Mouse (Mus musculus): Measurements from ENCODE around the gene Efcab6. TPM values are rescaled to one million over a fixed set of nuclear protein-coding genes. Genes with fewer than 3 reads are reported as not detected.

The Efcab6 gene
- total RNA-seq, 1 experiment, result 0.76 TPM

DNA sequence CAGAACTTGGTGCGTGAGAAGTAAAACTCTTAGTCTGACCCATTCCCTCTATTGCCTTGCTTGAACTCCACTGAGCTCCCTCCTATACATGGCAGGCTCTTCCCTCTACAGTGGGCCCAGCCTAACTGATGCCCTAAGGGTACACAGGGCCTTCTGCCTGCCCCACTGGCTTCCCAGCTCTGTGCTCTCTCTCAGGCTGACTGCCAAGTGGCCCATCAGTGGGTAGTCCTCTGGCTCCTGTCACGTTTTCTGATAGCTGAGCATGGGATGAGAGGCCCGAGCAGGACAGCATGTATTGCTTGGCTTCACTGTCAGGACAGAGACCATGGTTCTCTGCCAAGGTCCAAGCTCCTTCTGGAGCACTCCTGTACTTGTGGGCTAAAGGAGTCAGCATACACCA lies 106.8 kb downstream of the Efcab6 start:
- Histone ChIP-seq H3K4me3 (ENCODE audit: insufficient read depth in 1 of 2, low read depth in 1 of 2, low read length in 2 of 2, poor library complexity in 1 of 2, severe bottlenecking in 1 of 2) (no peak overlapping the region), H3K36me3 (ENCODE audit: control insufficient read depth, insufficient read depth, low read length, poor library complexity, severe bottlenecking) (no peaks in the 10 kb centered on the region), H3K9ac (ENCODE audit: insufficient read depth, low read depth, low read length, poor library complexity, severe bottlenecking) (no peak overlapping the region), H3K9me3 (ENCODE audit: control insufficient read depth, insufficient read depth, low read depth, low read length) (no peaks in the 10 kb centered on the region), H3K4me1 (ENCODE audit: control insufficient read depth in 2 of 2, insufficient read depth in 2 of 2, low read length in 2 of 2, poor library complexity in 1 of 2) (no peaks in the 10 kb centered on the region), H3K27ac (ENCODE audit: insufficient read depth, low read depth, low read length, poor library complexity, severe bottlenecking) (no peak overlapping the region)
- in situ Hi-C loops (cut with MboI; ENCODE audit: low sequenced_read_pairs in 2 of 2, unreplicated experiment in 2 of 2), result no loop called here
- TF ChIP-seq ZC3H11A (IDR thresholded peaks at IDR 0.05; ENCODE audit: borderline replicate concordance, low read depth, low read length) (no peak), MAFK (IDR thresholded peaks at IDR 0.05; ENCODE audit: insufficient read depth, low read depth, low read length) (no peak), CHD2 (IDR thresholded peaks at IDR 0.05; ENCODE audit: low read depth, low read length) (no peak), HCFC1 (IDR thresholded peaks at IDR 0.05; ENCODE audit: borderline replicate concordance, insufficient read depth, low read length) (no peak), ZNF384 (IDR thresholded peaks at IDR 0.05; ENCODE audit: low read depth, low read length) (no peak)
- DNase-seq (ENCODE audit: low read depth, low spot score), result no peak

DNA sequence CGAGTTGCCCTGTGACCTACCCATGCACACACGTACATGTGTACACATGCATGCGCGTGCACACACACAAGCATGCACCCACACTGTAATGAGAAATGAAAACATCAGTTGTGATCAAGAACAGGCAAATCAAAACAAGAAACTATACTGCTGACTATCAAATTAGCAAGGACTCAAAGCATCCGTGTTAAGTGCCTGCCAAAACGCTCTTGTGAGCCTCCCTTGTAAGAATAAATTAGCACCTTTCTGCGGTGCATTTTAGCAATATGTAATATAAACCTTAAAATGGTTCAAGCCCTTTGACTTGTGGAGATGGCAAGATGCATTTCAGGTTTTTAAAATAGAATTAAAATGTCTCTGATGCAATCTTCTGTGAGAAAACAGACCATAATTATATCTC lies 108.2 kb downstream of the Efcab6 start:
- Histone ChIP-seq H3K36me3 (ENCODE audit: control insufficient read depth, insufficient read depth, low read length, poor library complexity, severe bottlenecking) (no peaks in the 10 kb centered on the region), H3K4me1 (ENCODE audit: control insufficient read depth in 2 of 2, insufficient read depth in 2 of 2, low read length in 2 of 2, poor library complexity in 1 of 2) (no peaks in the 10 kb centered on the region), H3K4me3 (ENCODE audit: insufficient read depth in 1 of 2, low read depth in 1 of 2, low read length in 2 of 2, poor library complexity in 1 of 2, severe bottlenecking in 1 of 2) (no peak overlapping the region), H3K27ac (ENCODE audit: insufficient read depth, low read depth, low read length, poor library complexity, severe bottlenecking) (no peak overlapping the region), H3K9me3 (ENCODE audit: control insufficient read depth, insufficient read depth, low read depth, low read length) (no peaks in the 10 kb centered on the region), H3K9ac (ENCODE audit: insufficient read depth, low read depth, low read length, poor library complexity, severe bottlenecking) (no peak overlapping the region)
- TF ChIP-seq MAFK (IDR thresholded peaks at IDR 0.05; ENCODE audit: insufficient read depth, low read depth, low read length) (no peak), ZNF384 (IDR thresholded peaks at IDR 0.05; ENCODE audit: low read depth, low read length) (no peak), HCFC1 (IDR thresholded peaks at IDR 0.05; ENCODE audit: borderline replicate concordance, insufficient read depth, low read length) (no peak), CHD2 (IDR thresholded peaks at IDR 0.05; ENCODE audit: low read depth, low read length) (no peak), ZC3H11A (IDR thresholded peaks at IDR 0.05; ENCODE audit: borderline replicate concordance, low read depth, low read length) (no peak)
- in situ Hi-C loops (cut with MboI; ENCODE audit: low sequenced_read_pairs in 2 of 2, unreplicated experiment in 2 of 2), result no loop called here
- no peak for DNase-seq (ENCODE audit: low read depth, low spot score)

DNA sequence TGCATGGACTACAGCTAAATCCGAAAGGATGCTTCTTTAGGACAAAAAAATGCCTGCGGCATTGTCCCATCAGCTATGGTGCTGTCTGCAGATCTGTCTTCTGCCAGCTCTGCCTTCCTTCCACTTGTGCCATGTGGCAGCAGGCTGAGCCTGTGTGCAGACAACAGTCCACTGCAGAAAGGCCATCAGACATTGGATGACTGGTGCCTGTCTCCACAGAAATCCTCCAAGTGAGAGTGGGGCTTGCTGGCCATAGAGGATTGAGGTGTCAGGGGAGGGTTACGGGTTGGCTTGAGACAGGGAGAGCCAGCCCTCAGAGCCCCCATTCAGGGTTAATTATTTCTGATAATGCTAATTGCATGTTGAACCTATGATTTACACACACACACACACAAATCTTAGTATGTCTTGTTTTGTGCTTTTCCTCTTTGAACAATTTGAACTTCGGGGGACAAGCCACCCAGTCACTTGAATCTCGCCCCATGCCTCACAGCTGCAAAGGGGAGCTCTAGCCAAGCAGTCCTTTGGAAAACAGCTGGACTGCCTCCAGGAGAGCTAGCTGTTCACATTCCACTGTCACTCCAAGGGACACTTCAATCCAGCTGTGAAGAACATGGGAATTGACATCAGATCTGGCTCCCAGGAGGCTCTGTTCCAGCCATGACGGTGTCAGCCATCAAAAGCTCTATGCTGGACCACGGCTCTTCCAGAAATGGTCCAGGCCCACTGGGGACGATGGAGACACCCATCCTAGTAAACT lies 109.1 kb downstream of the Efcab6 start:
- no peak for DNase-seq (ENCODE audit: low read depth, low spot score)
- H3K9ac ChIP-seq (ENCODE audit: insufficient read depth, low read depth, low read length, poor library complexity, severe bottlenecking), result no peak overlapping the region
- no peaks in the 10 kb centered on the region for H3K9me3 ChIP-seq (ENCODE audit: control insufficient read depth, insufficient read depth, low read depth, low read length)
- H3K4me1 ChIP-seq (ENCODE audit: control insufficient read depth in 2 of 2, insufficient read depth in 2 of 2, low read length in 2 of 2, poor library complexity in 1 of 2), result no peaks in the 10 kb centered on the region
- no peaks in the 10 kb centered on the region for H3K36me3 ChIP-seq (ENCODE audit: control insufficient read depth, insufficient read depth, low read length, poor library complexity, severe bottlenecking)
- no peak for TF ChIP-seq ZC3H11A (IDR thresholded peaks at IDR 0.05; ENCODE audit: borderline replicate concordance, low read depth, low read length)
- no peak for TF ChIP-seq ZNF384 (IDR thresholded peaks at IDR 0.05; ENCODE audit: low read depth, low read length)
- no peak for TF ChIP-seq CHD2 (IDR thresholded peaks at IDR 0.05; ENCODE audit: low read depth, low read length)
- TF ChIP-seq HCFC1 (IDR thresholded peaks at IDR 0.05; ENCODE audit: borderline replicate concordance, insufficient read depth, low read length), result no peak
- no peak for TF ChIP-seq MAFK (IDR thresholded peaks at IDR 0.05; ENCODE audit: insufficient read depth, low read depth, low read length)
- no peak overlapping the region for H3K4me3 ChIP-seq (ENCODE audit: insufficient read depth in 1 of 2, low read depth in 1 of 2, low read length in 2 of 2, poor library complexity in 1 of 2, severe bottlenecking in 1 of 2)
- no peak overlapping the region for H3K27ac ChIP-seq (ENCODE audit: insufficient read depth, low read depth, low read length, poor library complexity, severe bottlenecking)
- in situ Hi-C loops (cut with MboI; ENCODE audit: low sequenced_read_pairs in 2 of 2, unreplicated experiment in 2 of 2), result no loop called here

DNA sequence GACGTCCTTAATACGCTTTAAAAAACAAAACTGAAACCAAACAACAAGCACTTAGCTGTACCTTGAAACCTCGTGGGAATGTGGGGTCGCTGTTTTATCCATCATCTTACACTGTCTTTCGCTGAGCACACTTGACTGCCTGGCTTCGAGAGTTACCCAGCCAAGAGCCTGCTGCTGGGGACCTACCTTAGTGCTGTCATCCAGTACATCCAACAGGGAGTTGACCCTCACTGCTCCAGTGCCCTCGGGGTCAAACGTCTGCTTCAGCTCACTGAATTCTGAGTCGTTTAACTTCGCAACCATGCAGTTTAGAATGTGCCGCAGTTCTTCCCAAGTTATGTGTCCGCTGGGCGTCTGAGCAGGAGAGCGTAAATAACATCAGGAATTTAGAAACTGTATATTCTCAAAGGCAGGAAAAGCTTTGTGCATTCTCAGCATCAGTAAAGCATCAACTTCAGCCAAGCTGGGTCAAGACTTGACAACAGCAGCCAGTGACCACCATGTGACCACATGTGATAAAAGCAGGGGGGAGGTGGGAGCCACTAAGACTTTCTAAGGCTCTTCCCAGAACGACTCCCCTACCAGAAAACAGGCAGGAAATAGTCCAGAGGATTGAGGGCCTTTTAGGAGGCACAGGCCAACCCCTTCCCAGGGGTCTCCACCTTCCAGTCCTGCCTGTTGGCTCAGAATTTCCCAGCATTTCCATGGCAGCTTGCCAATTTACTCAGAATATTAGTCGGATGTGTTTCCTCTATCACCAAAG lies 115.3 kb downstream of the Efcab6 start:
- no peaks in the 10 kb centered on the region for H3K4me1 ChIP-seq (ENCODE audit: control insufficient read depth in 2 of 2, insufficient read depth in 2 of 2, low read length in 2 of 2, poor library complexity in 1 of 2)
- in situ Hi-C loops (cut with MboI; ENCODE audit: low sequenced_read_pairs in 2 of 2, unreplicated experiment in 2 of 2), result no loop called here
- H3K9me3 ChIP-seq (ENCODE audit: control insufficient read depth, insufficient read depth, low read depth, low read length), result no peaks in the 10 kb centered on the region
- no peak overlapping the region for H3K27ac ChIP-seq (ENCODE audit: insufficient read depth, low read depth, low read length, poor library complexity, severe bottlenecking)
- no peak for DNase-seq (ENCODE audit: low read depth, low spot score)
- no peak for TF ChIP-seq MAFK (IDR thresholded peaks at IDR 0.05; ENCODE audit: insufficient read depth, low read depth, low read length)
- TF ChIP-seq ZNF384 (IDR thresholded peaks at IDR 0.05; ENCODE audit: low read depth, low read length), result no peak
- no peak for TF ChIP-seq HCFC1 (IDR thresholded peaks at IDR 0.05; ENCODE audit: borderline replicate concordance, insufficient read depth, low read length)
- TF ChIP-seq ZC3H11A (IDR thresholded peaks at IDR 0.05; ENCODE audit: borderline replicate concordance, low read depth, low read length), result no peak
- TF ChIP-seq CHD2 (IDR thresholded peaks at IDR 0.05; ENCODE audit: low read depth, low read length), result no peak
- H3K9ac ChIP-seq (ENCODE audit: insufficient read depth, low read depth, low read length, poor library complexity, severe bottlenecking), result no peak overlapping the region
- H3K4me3 ChIP-seq (ENCODE audit: insufficient read depth in 1 of 2, low read depth in 1 of 2, low read length in 2 of 2, poor library complexity in 1 of 2, severe bottlenecking in 1 of 2), result no peak overlapping the region
- no peaks in the 10 kb centered on the region for H3K36me3 ChIP-seq (ENCODE audit: control insufficient read depth, insufficient read depth, low read length, poor library complexity, severe bottlenecking)

Measured in ES-E14 (cell line).